In the genomic region with DNA sequence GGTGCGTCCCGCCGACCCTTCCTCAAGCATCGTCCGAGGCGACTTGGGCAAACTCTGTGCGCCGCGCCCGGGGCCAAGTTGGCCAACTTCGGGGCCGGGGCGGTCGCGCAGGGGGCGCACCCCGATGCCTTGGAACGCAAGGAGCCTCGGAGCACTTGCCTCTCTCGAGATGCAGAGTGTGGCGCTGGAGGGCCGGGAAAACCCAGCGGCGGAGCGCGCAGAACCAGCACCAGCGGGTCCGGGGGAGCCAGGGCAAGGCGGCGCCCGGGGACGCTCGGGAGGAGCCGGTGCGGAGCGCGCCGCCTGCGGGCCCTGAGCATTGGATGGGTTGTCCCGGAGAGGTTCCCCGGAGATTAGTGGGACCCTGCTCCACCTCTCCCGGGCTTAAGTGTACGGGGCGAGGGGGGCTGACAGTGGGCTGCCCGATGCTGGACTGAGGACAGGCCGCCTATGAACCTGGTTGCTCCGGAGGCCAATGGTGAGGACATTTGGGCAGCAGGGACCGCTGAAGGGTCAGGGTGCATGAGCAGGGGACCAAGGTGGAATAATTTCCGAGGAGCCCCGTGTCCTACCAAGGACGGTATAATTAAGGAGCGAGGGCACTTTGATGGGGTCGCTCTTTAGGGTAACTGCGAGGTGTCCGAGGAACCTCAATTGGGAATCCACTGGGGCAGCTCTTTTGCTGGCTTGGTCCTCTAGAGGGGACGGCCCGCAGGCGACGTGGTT, we compare ENCODE assay signal across 8 mouse cellular contexts. TPM values are rescaled to one million over a fixed set of nuclear protein-coding genes. Genes with fewer than 3 reads are reported as not detected.
DNase-seq lines count a peak whose midpoint lies in the region; ATAC-seq lines count a peak whose summit lies in the region.

No protein-coding gene starts in this region.

- H3K9ac ChIP-seq in stomach, embryonic 16.5 days (ENCODE audit: low read length) = peak overlapping the region; percentile 79

- H3K9me3 ChIP-seq in stomach, embryonic 16.5 days (replicated peaks; ENCODE audit: control insufficient read depth, low read length) = 0 out of 2 replicates have a peak, but pooled peaks cover 2% of the 10 kb centered on the region

- peaks cover 41% of the 10 kb centered on the region for H3K27me3 ChIP-seq in stomach, embryonic 16.5 days (ENCODE audit: control insufficient read depth, insufficient read depth, low read length)

- peaks cover 15% of the 10 kb centered on the region for H3K4me1 ChIP-seq in stomach, embryonic 16.5 days (ENCODE audit: control insufficient read depth, insufficient read depth, low read length)

- H3K4me2 ChIP-seq in stomach, embryonic 16.5 days (ENCODE audit: low read depth, low read length) = peak overlapping the region; percentile 91

- H3K27ac ChIP-seq in stomach, embryonic 16.5 days (ENCODE audit: low read length) = 0 out of 2 replicates have a peak overlapping the region, but pooled peaks have one; percentile 6

- ATAC-seq in stomach, embryonic 16.5 days (ENCODE audit: insufficient read depth, low FRiP score) = peak; percentile 23; the same call in 1 of the 2 replicates
- ATAC-seq in inflammation-experienced regulatory T-cells, adult 6 months = no peak

- peak overlapping the region; percentile 72 for H3K4me3 ChIP-seq in stomach, embryonic 16.5 days (replicated peaks; ENCODE audit: low read length)

- peak; percentile 27 to 30 for DNase-seq in lung, adult 18-20 months
- no peak for DNase-seq in lung, postnatal 25 days (ENCODE audit: low spot score)
- DNase-seq in embryo, embryonic 10.5 days (ENCODE audit: low spot score) = peak; percentile 40
- DNase-seq in heart, adult 9 months (ENCODE audit: low spot score in 2 of 2) = peak; percentile 39 to 52
- DNase-seq in kidney, postnatal 10 days = peak; percentile 67
- peak; percentile 43 to 74 for DNase-seq in lung, postnatal 4 days

- WGBS in stomach, embryonic 16.5 days = under 1% methylated on average over 59 of the region's 59 CpGs

- no peaks in the 10 kb centered on the region for H3K36me3 ChIP-seq in stomach, embryonic 16.5 days (ENCODE audit: control insufficient read depth, insufficient read depth, low read length)

RNA-seq across cellular contexts. Expression of a gene that starts 0.6 kb away (rescaled TPM):
- 13.3 and 14.2 TPM in 2 replicates for polyA plus RNA-seq in stomach, embryonic 16.5 days (2015; fragmentation: Nextera tagmentation; extraction: Ambion mirVana)
- not detected for polyA plus RNA-seq in inflammation-experienced regulatory T-cells, adult 6 months (2017; shearing (Covaris generic))

Comparison
In these comparisons a context has a peak if more than half of its experiments do, and no peak if none do; other contexts are left out.
1. RNA of a gene that starts 0.6 kb away (polyA plus RNA-seq): 13.3 to 14.2 TPM in stomach, embryonic 16.5 days; not detected in inflammation-experienced regulatory T-cells, adult 6 months; every median in the first group is over 10 times any median in the second.